Mouse (Mus musculus) right cerebral cortex, postnatal 14 days (tissue): ENCODE results near the gene Scaf1.

Source experiments
- DNase-seq: peaks from one replicate; pipeline ENCODE4 v3.0.0; 2022

Scaf1 gene

GRCm38 (mm10) chr7:45013366-45014095 lies 2.6 kb downstream of the Scaf1 start:
- no peak for DNase-seq

GRCm38 (mm10) chr7:45012824-45013223 lies 3.3 kb downstream of the Scaf1 start:
- DNase-seq: no peak

- DNase-seq: no peak
These were observed 4.2 kb downstream of the Scaf1 start for GRCm38 (mm10) chr7:45012011-45012410.

GRCm38 (mm10) chr7:45008411-45008810 lies 7.8 kb downstream of the Scaf1 start:
- no peak for DNase-seq

- DNase-seq: no peak
These were observed 8.3 kb downstream of the Scaf1 start for GRCm38 (mm10) chr7:45007846-45008245.

GRCm38 (mm10) chr7:45007141-45007540 lies 9.0 kb downstream of the Scaf1 start:
- no peak for DNase-seq

GRCm38 (mm10) chr7:45006503-45006902 lies 9.7 kb downstream of the Scaf1 start:
- DNase-seq: no peak

GRCm38 (mm10) chr7:45005321-45005992 lies 10.7 kb downstream of the Scaf1 start:
- no peak for DNase-seq

GRCm38 (mm10) chr7:45004546-45004945 lies 11.6 kb downstream of the Scaf1 start:
- no peak for DNase-seq

GRCm38 (mm10) chr7:45002440-45002839 lies 13.7 kb downstream of the Scaf1 start:
- DNase-seq: no peak

- DNase-seq: no peak
These were observed 15.5 kb downstream of the Scaf1 start for GRCm38 (mm10) chr7:45000539-45001114.

- no peak for DNase-seq
These were observed 16.4 kb downstream of the Scaf1 start for GRCm38 (mm10) chr7:44999753-45000152.

GRCm38 (mm10) chr7:44998501-44998955 lies 17.6 kb downstream of the Scaf1 start, which contains the start of gene Bcl2l12:
Bcl2l12 (minus strand) TSS chr7:44998712.
- peak; percentile 36 for DNase-seq

GRCm38 (mm10) chr7:44997940-44998428 lies 18.2 kb downstream of the Scaf1 start:
- no peak for DNase-seq

- DNase-seq: peak; percentile 95
These were observed 18.8 kb downstream of the Scaf1 start, which contains the start of gene Irf3 for GRCm38 (mm10) chr7:44997231-44997939. Irf3 (plus strand) TSS chr7:44997648.

GRCm38 (mm10) chr7:44996672-44997071 lies 19.5 kb downstream of the Scaf1 start:
- no peak for DNase-seq

- no peak for DNase-seq
These were observed 29.1 kb downstream of the Scaf1 start for GRCm38 (mm10) chr7:44986879-44987718.

GRCm38 (mm10) chr7:44986192-44986878 lies 29.8 kb downstream of the Scaf1 start, which contains the start of gene Prmt1:
Prmt1 (minus strand) TSS chr7:44986568.
- DNase-seq: peak; percentile 92

- DNase-seq: peak; percentile 68
These were observed 30.5 kb downstream of the Scaf1 start for GRCm38 (mm10) chr7:44985595-44986191.

- DNase-seq: no peak
These were observed 31.4 kb downstream of the Scaf1 start for GRCm38 (mm10) chr7:44984833-44985164.
